Mouse (Mus musculus) spleen, postnatal 10 days (tissue): Measurements from ENCODE around the gene Ldlrad3.

Source experiments
- DNase-seq, 2 experiments: peaks; one replicate each; pipeline ENCODE4 v3.0.0; 2021 to 2022; ENCODE audit warnings: low spot score in 2 of 2

Ldlrad3 gene

GRCm38 (mm10) chr2:102185069-102185950, 875 bp downstream of the Ldlrad3 start:
- DNase-seq, result no peak

- DNase-seq, result no peak
Measured at GRCm38 (mm10) chr2:102183720-102184480, 2.3 kb downstream of the Ldlrad3 start.

GRCm38 (mm10) chr2:102181459-102181858, 4.7 kb downstream of the Ldlrad3 start:
- no peak for DNase-seq

- DNase-seq, result no peak
Measured at GRCm38 (mm10) chr2:102176434-102176772, 9.8 kb downstream of the Ldlrad3 start.

- DNase-seq, result no peak
Measured at GRCm38 (mm10) chr2:102175741-102176433, 10.3 kb downstream of the Ldlrad3 start.

GRCm38 (mm10) chr2:102172458-102172857, 13.7 kb downstream of the Ldlrad3 start:
- no peak for DNase-seq

GRCm38 (mm10) chr2:102166550-102167325, 19.4 kb downstream of the Ldlrad3 start:
- DNase-seq, result no peak

- DNase-seq, result peak in 1 of 2 experiments; percentile 26
Measured at GRCm38 (mm10) chr2:102163106-102163505, 23.1 kb downstream of the Ldlrad3 start.

GRCm38 (mm10) chr2:102157555-102157954, 28.6 kb downstream of the Ldlrad3 start:
- no peak for DNase-seq

GRCm38 (mm10) chr2:102157010-102157409, 29.2 kb downstream of the Ldlrad3 start:
- DNase-seq, result no peak

GRCm38 (mm10) chr2:102156460-102156859, 29.7 kb downstream of the Ldlrad3 start:
- DNase-seq, result no peak

- DNase-seq, result no peak
Measured at GRCm38 (mm10) chr2:102155306-102156015, 30.7 kb downstream of the Ldlrad3 start.

GRCm38 (mm10) chr2:102154771-102155211, 31.4 kb downstream of the Ldlrad3 start:
- no peak for DNase-seq

- DNase-seq, result no peak
Measured at GRCm38 (mm10) chr2:102154328-102154727, 31.9 kb downstream of the Ldlrad3 start.

GRCm38 (mm10) chr2:102153516-102153915, 32.7 kb downstream of the Ldlrad3 start:
- DNase-seq, result no peak

- no peak for DNase-seq
Measured at GRCm38 (mm10) chr2:102152851-102153250, 33.3 kb downstream of the Ldlrad3 start.

GRCm38 (mm10) chr2:102149058-102149457, 37.1 kb downstream of the Ldlrad3 start:
- no peak for DNase-seq

- DNase-seq, result no peak
Measured at GRCm38 (mm10) chr2:102148093-102148492, 38.1 kb downstream of the Ldlrad3 start.

GRCm38 (mm10) chr2:102147561-102147960, 38.6 kb downstream of the Ldlrad3 start:
- no peak for DNase-seq

GRCm38 (mm10) chr2:102146386-102146785, 39.8 kb downstream of the Ldlrad3 start:
- no peak for DNase-seq

GRCm38 (mm10) chr2:102145036-102145435, 41.1 kb downstream of the Ldlrad3 start:
- no peak for DNase-seq
